Comparison of ENCODE assay signal across 19 mouse cellular contexts in genomic region chr11:6514837-6515236, GRCm38 (mm10). TPM values are rescaled to one million over a fixed set of nuclear protein-coding genes. Genes with fewer than 3 reads are reported as not detected.
DNase-seq lines count a peak whose midpoint lies in the region; ATAC-seq and TF ChIP-seq lines count a peak whose summit lies in the region.
"Had no signal": no experiment of that assay in that cellular context is flagged by ENCODE, and none has a peak within 500 bp of the region (broad histone marks: within the 10 kb centered on the region; RNA-seq: fewer than 3 reads in every experiment).

No protein-coding gene starts in this region.

- no peak overlapping the region for H3K4me2 ChIP-seq in kidney, postnatal 0 days (ENCODE audit: low read length)
- H3K4me2 ChIP-seq: embryonic facial prominence, embryonic 12.5 days; limb, embryonic 15.5 days had no signal

- H3K27me3 ChIP-seq in kidney, postnatal 0 days (ENCODE audit: insufficient read depth, low read length): no peaks in the 10 kb centered on the region
- H3K27me3 ChIP-seq in kidney, adult 2 months (replicated peaks; ENCODE audit: control insufficient read depth, insufficient read depth, low read length): no peaks in the 10 kb centered on the region
- no peaks in the 10 kb centered on the region for H3K27me3 ChIP-seq in E14TG2a.4 (ENCODE audit: insufficient read depth, low read length)
- H3K27me3 ChIP-seq: embryonic facial prominence, embryonic 12.5 days; limb, embryonic 15.5 days had no signal

- H3K27ac ChIP-seq in kidney, postnatal 0 days: no peak overlapping the region
- no peak overlapping the region for H3K27ac ChIP-seq in kidney, adult 2 months (ENCODE audit: insufficient read depth, low read depth, low read length)
- H3K27ac ChIP-seq: embryonic facial prominence, embryonic 12.5 days; forebrain, embryonic 10.5 days; heart, embryonic 10.5 days; hindbrain, embryonic 10.5 days; layer of hippocampus, adult 2 months; limb, embryonic 15.5 days had no signal

- H3K4me3 ChIP-seq in kidney, postnatal 0 days (replicated peaks; ENCODE audit: low read depth, low read length): no peak overlapping the region
- no peak overlapping the region for H3K4me3 ChIP-seq in kidney, adult 2 months (ENCODE audit: insufficient read depth, low read depth, low read length)
- H3K4me3 ChIP-seq in E14TG2a.4 (replicated peaks; ENCODE audit: low read length): peak overlapping the region; percentile 46; the same call in 1 of the 2 replicates
- H3K4me3 ChIP-seq: embryonic facial prominence, embryonic 12.5 days; forebrain, embryonic 10.5 days; heart, embryonic 10.5 days; hindbrain, embryonic 10.5 days; layer of hippocampus, adult 2 months; limb, embryonic 15.5 days had no signal

- no peak for TF ChIP-seq POLR2A in kidney, adult 2 months (IDR thresholded peaks at IDR 0.05; ENCODE audit: low read depth, low read length)

- no peak for TF ChIP-seq CTCF in kidney, postnatal 0 days (IDR thresholded peaks at IDR 0.05; ENCODE audit: low read depth)
- no peak for TF ChIP-seq CTCF in kidney, adult 2 months (conservative IDR thresholded peaks at IDR 0.05; ENCODE audit: insufficient read depth, insufficient read length, low read depth, low read length)
- TF ChIP-seq CTCF in E14TG2a.4 (conservative IDR thresholded peaks at IDR 0.05; ENCODE audit: low read length): no peak

- H3K9me3 ChIP-seq in kidney, postnatal 0 days (replicated peaks; ENCODE audit: low read length): no peaks in the 10 kb centered on the region
- H3K9me3 ChIP-seq in E14TG2a.4 (ENCODE audit: low read length): no peaks in the 10 kb centered on the region
- H3K9me3 ChIP-seq: embryonic facial prominence, embryonic 12.5 days; forebrain, embryonic 10.5 days; heart, embryonic 10.5 days; hindbrain, embryonic 10.5 days; limb, embryonic 15.5 days had no signal

- H3K4me1 ChIP-seq in kidney, postnatal 0 days (replicated peaks; ENCODE audit: insufficient read depth, low read length): no peaks in the 10 kb centered on the region
- no peaks in the 10 kb centered on the region for H3K4me1 ChIP-seq in kidney, adult 2 months (ENCODE audit: control insufficient read depth, insufficient read depth, low read length)
- peaks cover 49% of the 10 kb centered on the region for H3K4me1 ChIP-seq in E14TG2a.4 (replicated peaks; ENCODE audit: low read depth, low read length)
- H3K4me1 ChIP-seq: embryonic facial prominence, embryonic 12.5 days; limb, embryonic 15.5 days had no signal

- WGBS in kidney, postnatal 0 days: 40% methylated on average over 7 of the region's 7 CpGs
- 50% methylated on average over 7 of the region's 7 CpGs for WGBS in kidney, adult 2 months

- no peaks in the 10 kb centered on the region for H3K36me3 ChIP-seq in kidney, postnatal 0 days (ENCODE audit: insufficient read depth, low read length)
- H3K36me3 ChIP-seq in kidney, adult 2 months (ENCODE audit: control insufficient read depth, insufficient read depth, low read length): no peaks in the 10 kb centered on the region
- H3K36me3 ChIP-seq in E14TG2a.4 (ENCODE audit: insufficient read depth, low read length): peaks cover 31% of the 10 kb centered on the region
- H3K36me3 ChIP-seq: embryonic facial prominence, embryonic 12.5 days; forebrain, embryonic 10.5 days; heart, embryonic 10.5 days; hindbrain, embryonic 10.5 days; limb, embryonic 15.5 days had no signal

- DNase-seq in cerebellum, postnatal 14 days: peak; percentile 72 to 84
- no peak for DNase-seq in cerebellum, adult 11-12 months
- no peak for DNase-seq in kidney, postnatal 0 days (ENCODE audit: low spot score)
- DNase-seq in kidney, adult 2 months: no peak
- peak; percentile 29 for DNase-seq in gastrocnemius, postnatal 25 days
- DNase-seq in thymus, postnatal 4 days: no peak
- DNase-seq: adrenal gland, postnatal 25 days; cerebellum, adult 11 months; lung, postnatal 10 days; thymus, postnatal 36 days had no signal

- no peak overlapping the region for H3K9ac ChIP-seq in kidney, postnatal 0 days (ENCODE audit: low read depth, low read length)
- H3K9ac ChIP-seq: embryonic facial prominence, embryonic 12.5 days; limb, embryonic 15.5 days had no signal

- ATAC-seq in kidney, postnatal 0 days (replicated peaks; ENCODE audit: low FRiP score, low read depth): 0 out of 2 replicates have a peak, but pooled peaks have one; percentile 26
- ATAC-seq in monocyte, adult 5-6 weeks (replicated peaks; ENCODE audit: insufficient number of reproducible peaks, low FRiP score, low TSS enrichment, poor library complexity, severe bottlenecking): no peak
- ATAC-seq: intestine, postnatal 0 days had no signal

RNA-seq across cellular contexts. Expression of gene Myo1g, which starts 5.9 kb away (rescaled TPM):
- 0.42 and 0.83 TPM in 2 replicates for polyA plus RNA-seq in kidney, postnatal 0 days (2015; fragmentation: Nextera tagmentation; extraction: Ambion mirVana)
- 3.2 and 10.3 TPM in 2 replicates for polyA plus RNA-seq in kidney, adult 2 months (2012; rRNA removed)
- total RNA-seq in gastrocnemius, postnatal 25 days (2021): 1 to 10 TPM in 1 of 2 experiments, under 1 TPM in 1; 0.56 to 1.0 TPM
- total RNA-seq in monocyte, adult 5-6 weeks (2017): 572 to 636 TPM (median 611 TPM) in 3 replicates

RNA-seq across cellular contexts. Expression of gene Ccm2, which starts 31.9 kb away (rescaled TPM):
- 63.8 and 66.5 TPM in 2 replicates for polyA plus RNA-seq in kidney, postnatal 0 days (2015; fragmentation: Nextera tagmentation; extraction: Ambion mirVana)
- 56.1 and 60.8 TPM in 2 replicates for polyA plus RNA-seq in kidney, adult 2 months (2012; rRNA removed)
- total RNA-seq in gastrocnemius, postnatal 25 days (2021): 10 to 100 TPM; 20.1 to 20.8 TPM
- 148 to 199 TPM (median 172 TPM) in 3 replicates for total RNA-seq in monocyte, adult 5-6 weeks (2017)

RNA-seq across cellular contexts. Expression of gene Purb, which starts 39.1 kb away (rescaled TPM):
- 24.5 and 26.4 TPM in 2 replicates for polyA plus RNA-seq in kidney, postnatal 0 days (2015; fragmentation: Nextera tagmentation; extraction: Ambion mirVana)
- 5.8 and 7.6 TPM in 2 replicates for polyA plus RNA-seq in kidney, adult 2 months (2012; rRNA removed)
- total RNA-seq in gastrocnemius, postnatal 25 days (2021): 10 to 100 TPM; 21.8 to 21.9 TPM
- 67.4 to 82.3 TPM (median 75.6 TPM) in 3 replicates for total RNA-seq in monocyte, adult 5-6 weeks (2017)

Comparison
In these comparisons a context has a peak if more than half of its experiments do, and no peak if none do; other contexts are left out.
1. DNase-seq: peak in cerebellum, postnatal 14 days (2 of 2) and gastrocnemius, postnatal 25 days (single experiment); none in cerebellum, adult 11-12 months (single experiment), kidney, postnatal 0 days (single experiment), kidney, adult 2 months (single experiment) and thymus, postnatal 4 days (single experiment).
2. RNA of gene Myo1g, which starts 5.9 kb away (total RNA-seq): 572 to 636 TPM in monocyte, adult 5-6 weeks; 0.56 to 1.0 TPM in gastrocnemius, postnatal 25 days; every median in the first group is over 100 times any median in the second.